Mouse (Mus musculus) MEL (cell line): ENCODE results near the gene C1rl. TPM values are rescaled to one million over a fixed set of nuclear protein-coding genes. Genes with fewer than 3 reads are reported as not detected.
A peak's percentile ranks its signal among the peaks of the same experiment; 100 is the strongest.

Experiments
- DNase-seq: peaks from one replicate; pipeline ENCODE4 v3.0.0; 2011; ENCODE audit warnings: low read depth, low spot score
- H3K27ac ChIP-seq: 2 replicates; pipeline ENCODE4 v1.5.1; 2012; ENCODE audit warnings: low read depth, mild to moderate bottlenecking, control low read depth, low read length, moderate library complexity; ENCODE audit not compliant: control insufficient read depth
- H3K27me3 ChIP-seq, 2 experiments: fragments of 150-350 bp in 1 of 2; sonication (generic) in 1 of 2; 2 replicates each; pipeline ENCODE4 v1.6.1; 2012; ENCODE audit warnings: low read length in 2 of 2, mild to moderate bottlenecking in 2 of 2, improper control_type of control experiment in 1 of 2, moderate library complexity in 1 of 2; ENCODE audit not compliant: insufficient read depth in 2 of 2, control insufficient read depth in 1 of 2
- H3K36me3 ChIP-seq, 2 experiments: 2 replicates each; pipeline ENCODE4 v1.6.1; 2012 to 2014; ENCODE audit warnings: low read length in 2 of 2, improper control_type of control experiment in 1 of 2, inconsistent platforms in 1 of 2, mild to moderate bottlenecking in 1 of 2; ENCODE audit not compliant: insufficient read depth in 2 of 2, control insufficient read depth in 1 of 2
- H3K4me1 ChIP-seq, 2 experiments: fragments of 150-350 bp in 1 of 2; sonication (generic) in 1 of 2; 2 replicates each; pipeline ENCODE4 v1.6.1; 2012; ENCODE audit warnings: low read length in 2 of 2, improper control_type of control experiment in 1 of 2, mild to moderate bottlenecking in 1 of 2; ENCODE audit not compliant: insufficient read depth in 2 of 2, control insufficient read depth in 1 of 2
- H3K4me3 ChIP-seq, 2 experiments: fragments of 150-350 bp in 1 of 2; sonication (generic) in 1 of 2; 2 replicates each; pipeline ENCODE4 v1.5.1; 2012; ENCODE audit warnings: low read depth in 2 of 2, low read length in 2 of 2, mild to moderate bottlenecking in 2 of 2, moderate library complexity in 2 of 2, control low read depth in 1 of 2, improper control_type of control experiment in 1 of 2; ENCODE audit not compliant: control insufficient read depth in 1 of 2, insufficient read depth in 1 of 2
- H3K79me2 ChIP-seq: 2 replicates; pipeline ENCODE4 v1.6.1; 2012; ENCODE audit warnings: mild to moderate bottlenecking, low read length, moderate library complexity; ENCODE audit not compliant: control insufficient read depth, poor library complexity, insufficient read depth
- H3K9ac ChIP-seq: 2 replicates; pipeline ENCODE4 v1.6.1; 2012; ENCODE audit warnings: low read depth, mild to moderate bottlenecking, control low read depth, low read length, moderate library complexity; ENCODE audit not compliant: control insufficient read depth, poor library complexity, severe bottlenecking
- H3K9me3 ChIP-seq: fragments of 150-350 bp; sonication (generic); replicated peaks from 2 replicates; pipeline ENCODE4 v1.6.1; 2012; ENCODE audit warnings: mild to moderate bottlenecking, low read length, improper control_type of control experiment, moderate library complexity; ENCODE audit not compliant: insufficient read depth
- BHLHE40 ChIP-seq: IDR thresholded peaks from 2 replicates; pipeline ENCODE4 v1.6.1; 2012; ENCODE audit warnings: low read depth, mild to moderate bottlenecking, inconsistent platforms, low read length, improper control_type of control experiment, borderline replicate concordance
- CHD1 ChIP-seq: IDR thresholded peaks from 2 replicates; pipeline ENCODE4 v1.6.1; 2012; ENCODE audit warnings: low read depth, mild to moderate bottlenecking, inconsistent platforms, low read length, improper control_type of control experiment
- CHD2 ChIP-seq: IDR thresholded peaks from 2 replicates; pipeline ENCODE4 v1.6.1; 2011; ENCODE audit warnings: low read length, improper control_type of control experiment
- CTCF ChIP-seq, 3 experiments: IDR thresholded peaks in 2 of 3; conservative IDR thresholded peaks in 1 of 3; 2 replicates each; pipeline ENCODE4 v1.5.1; 2011 to 2012; ENCODE audit warnings: low read length in 3 of 3, low read depth in 2 of 3, mild to moderate bottlenecking in 2 of 3, improper control_type of control experiment in 1 of 3, inconsistent platforms in 1 of 3, mixed read lengths in 1 of 3, moderate library complexity in 1 of 3; ENCODE audit not compliant: control insufficient read depth in 1 of 3, insufficient read depth in 1 of 3, poor library complexity in 1 of 3, severe bottlenecking in 1 of 3
- E2F4 ChIP-seq: IDR thresholded peaks from 2 replicates; pipeline ENCODE4 v1.6.1; 2011; ENCODE audit warnings: low read depth, low read length, improper control_type of control experiment, borderline replicate concordance
- ELF1 ChIP-seq: IDR thresholded peaks from 2 replicates; pipeline ENCODE4 v1.6.1; 2014; ENCODE audit warnings: low read depth, mild to moderate bottlenecking, inconsistent platforms, low read length, improper control_type of control experiment, moderate library complexity
- EP300 ChIP-seq, 2 experiments: IDR thresholded peaks; 2 replicates each; pipeline ENCODE4 v1.6.1; 2011; ENCODE audit warnings: improper control_type of control experiment in 2 of 2, low read length in 2 of 2, low read depth in 1 of 2, mild to moderate bottlenecking in 1 of 2
- GABPA ChIP-seq: IDR thresholded peaks from 2 replicates; pipeline ENCODE4 v1.6.1; 2012; ENCODE audit warnings: low read depth, mild to moderate bottlenecking, inconsistent platforms, low read length, improper control_type of control experiment, moderate library complexity
- GATA1 ChIP-seq: IDR thresholded peaks from 2 replicates; pipeline ENCODE4 v1.6.1; 2011; ENCODE audit warnings: low read depth, low read length, improper control_type of control experiment
- HCFC1 ChIP-seq: IDR thresholded peaks from 2 replicates; pipeline ENCODE4 v1.6.1; 2012; ENCODE audit warnings: low read depth, mild to moderate bottlenecking, inconsistent platforms, low read length, improper control_type of control experiment, moderate library complexity
- JUND ChIP-seq: IDR thresholded peaks from 2 replicates; pipeline ENCODE4 v1.6.1; 2011; ENCODE audit warnings: low read depth, mild to moderate bottlenecking, improper control_type of control experiment, low read length
- KAT2A ChIP-seq: conservative IDR thresholded peaks from 2 replicates; pipeline ENCODE4 v1.6.1; 2012; ENCODE audit warnings: low read depth, low read length, improper control_type of control experiment, inconsistent platforms
- MAFK ChIP-seq: IDR thresholded peaks from 2 replicates; pipeline ENCODE4 v1.6.1; 2011; ENCODE audit warnings: low read depth, mild to moderate bottlenecking, low read length, improper control_type of control experiment, borderline replicate concordance
- MAX ChIP-seq: IDR thresholded peaks from 2 replicates; pipeline ENCODE4 v1.6.1; 2011; ENCODE audit warnings: low read length, improper control_type of control experiment
- MAZ ChIP-seq: IDR thresholded peaks from 2 replicates; pipeline ENCODE4 v1.6.1; 2012; ENCODE audit warnings: low read depth, mild to moderate bottlenecking, inconsistent platforms, low read length, improper control_type of control experiment
- MEF2A ChIP-seq: IDR thresholded peaks from 2 replicates; pipeline ENCODE4 v1.6.1; 2014; ENCODE audit warnings: low read depth, mild to moderate bottlenecking, inconsistent platforms, low read length, improper control_type of control experiment; ENCODE audit not compliant: poor library complexity, insufficient replicate concordance, severe bottlenecking; ENCODE audit errors: extremely low read depth
- MXI1 ChIP-seq: IDR thresholded peaks from 2 replicates; pipeline ENCODE4 v1.6.1; 2011; ENCODE audit warnings: mild to moderate bottlenecking, low read depth, low read length, improper control_type of control experiment
- MYB ChIP-seq: IDR thresholded peaks from 2 replicates; pipeline ENCODE4 v1.6.1; 2011; ENCODE audit warnings: mild to moderate bottlenecking, low read depth, low read length, improper control_type of control experiment
- MYC ChIP-seq: IDR thresholded peaks from 2 replicates; pipeline ENCODE4 v1.6.1; 2011; ENCODE audit warnings: low read depth, mild to moderate bottlenecking, low read length, improper control_type of control experiment, moderate library complexity
- NELFE ChIP-seq: IDR thresholded peaks from 2 replicates; pipeline ENCODE4 v1.6.1; 2011; ENCODE audit warnings: low read depth, low read length, improper control_type of control experiment
- POLR2A ChIP-seq, 2 experiments: IDR thresholded peaks; 2 replicates each; pipeline ENCODE4 v1.6.1; 2011 to 2012; ENCODE audit warnings: low read length in 2 of 2, mild to moderate bottlenecking in 2 of 2, control low read depth in 1 of 2, improper control_type of control experiment in 1 of 2, low read depth in 1 of 2, moderate library complexity in 1 of 2; ENCODE audit not compliant: control insufficient read depth in 1 of 2, insufficient read depth in 1 of 2, poor library complexity in 1 of 2
- POLR2AphosphoS2 ChIP-seq: IDR thresholded peaks from 2 replicates; pipeline ENCODE4 v1.6.1; 2011; ENCODE audit warnings: low read length, improper control_type of control experiment
- POLR2AphosphoS5 ChIP-seq: IDR thresholded peaks from 2 replicates; pipeline ENCODE4 v1.6.1; 2012; ENCODE audit warnings: low read depth, borderline replicate concordance, mild to moderate bottlenecking, inconsistent platforms, low read length, moderate library complexity, mixed read lengths
- RCOR1 ChIP-seq: IDR thresholded peaks from 2 replicates; pipeline ENCODE4 v1.6.1; 2012; ENCODE audit warnings: low read depth, mild to moderate bottlenecking, inconsistent platforms, low read length, improper control_type of control experiment
- SIN3A ChIP-seq: IDR thresholded peaks from 2 replicates; pipeline ENCODE4 v1.6.1; 2012; ENCODE audit warnings: low read length, improper control_type of control experiment, inconsistent platforms
- SMC3 ChIP-seq: IDR thresholded peaks from 2 replicates; pipeline ENCODE4 v1.6.1; 2011; ENCODE audit warnings: low read depth, low read length, improper control_type of control experiment
- TAL1 ChIP-seq: IDR thresholded peaks from 2 replicates; pipeline ENCODE4 v1.6.1; 2012; ENCODE audit warnings: mild to moderate bottlenecking, inconsistent platforms, low read length, moderate library complexity, mixed read lengths
- TBP ChIP-seq: IDR thresholded peaks from 2 replicates; pipeline ENCODE4 v1.8.0; 2011; ENCODE audit warnings: low read depth, low read length, improper control_type of control experiment
- TCF12 ChIP-seq: IDR thresholded peaks from 2 replicates; pipeline ENCODE4 v1.6.1; 2014; ENCODE audit warnings: low read depth, mild to moderate bottlenecking, inconsistent platforms, low read length, improper control_type of control experiment, moderate library complexity
- UBTF ChIP-seq: IDR thresholded peaks from 2 replicates; pipeline ENCODE4 v1.6.1; 2012; ENCODE audit warnings: low read depth, mild to moderate bottlenecking, inconsistent platforms, low read length, improper control_type of control experiment, moderate library complexity, borderline replicate concordance; ENCODE audit not compliant: insufficient read depth
- USF1 ChIP-seq: IDR thresholded peaks from 2 replicates; pipeline ENCODE4 v1.6.1; 2014; ENCODE audit warnings: low read depth, mild to moderate bottlenecking, inconsistent platforms, low read length, improper control_type of control experiment, moderate library complexity
- USF2 ChIP-seq, 2 experiments: IDR thresholded peaks; 2 replicates each; pipeline ENCODE4 v1.6.1; 2011 to 2012; ENCODE audit warnings: improper control_type of control experiment in 2 of 2, low read length in 2 of 2, borderline replicate concordance in 1 of 2, inconsistent platforms in 1 of 2, low read depth in 1 of 2, mild to moderate bottlenecking in 1 of 2; ENCODE audit not compliant: insufficient read depth in 1 of 2
- ZC3H11A ChIP-seq: IDR thresholded peaks from 2 replicates; pipeline ENCODE4 v1.6.1; 2012; ENCODE audit warnings: low read depth, mild to moderate bottlenecking, inconsistent platforms, low read length, improper control_type of control experiment
- ZKSCAN1 ChIP-seq: IDR thresholded peaks from 2 replicates; pipeline ENCODE4 v1.6.1; 2012; ENCODE audit warnings: low read depth, mild to moderate bottlenecking, inconsistent platforms, low read length, improper control_type of control experiment, moderate library complexity
- ZMIZ1 ChIP-seq: IDR thresholded peaks from 2 replicates; pipeline ENCODE4 v1.6.1; 2012; ENCODE audit warnings: low read depth, mild to moderate bottlenecking, inconsistent platforms, low read length, improper control_type of control experiment, moderate library complexity
- polyA plus RNA-seq, 2 experiments: library from polyadenylated mRNA; stranded (reverse) in 1 of 2; unstranded in 1 of 2; fragments of >175 nt in 1 of 2; fragments of >200 nt in 1 of 2; gene quantifications; 2 replicates each; pipeline versions ENCODE4 v1.2.1 to v1.2.4; 2012; ENCODE audit warnings: low replicate concordance in 2 of 2, low read depth in 1 of 2; ENCODE audit not compliant: insufficient read length in 2 of 2, insufficient read depth in 1 of 2, missing spikeins in 1 of 2
- total RNA-seq: library from RNA; depleted of rRNA; stranded (reverse); fragments of 300-350 nt; gene quantifications from 2 replicates; pipeline ENCODE4 v1.2.3, GENCODE M21; 2012; rRNA removed

Gene C1rl
- total RNA-seq (0.98 and 1.2 TPM in 2 replicates), polyA plus RNA-seq (1 to 10 TPM in 1 of 2 experiments, not detected in 1; 2.6 TPM)

- peaks cover 3 to 19% of the 10 kb centered on the region in 2 experiments for H3K4me1 ChIP-seq
- H3K79me2 ChIP-seq, result no peaks in the 10 kb centered on the region
- no peaks in the 10 kb centered on the region for H3K27me3 ChIP-seq
- peak within 1 kb of the TSS; percentile 18; a peak in 3 of 4 replicates for H3K4me3 ChIP-seq
- peak; percentile 93 for DNase-seq
- H3K9me3 ChIP-seq, result no peaks in the 10 kb centered on the region
- H3K9ac ChIP-seq, result peak within 1 kb of the TSS; percentile 65
- peaks cover 0 to 7% of the 10 kb centered on the region in 2 experiments; a peak in 2 of 4 replicates for H3K36me3 ChIP-seq
- peak within 1 kb of the TSS; percentile 33 for H3K27ac ChIP-seq
- peak; percentile 96 for TF ChIP-seq SMC3
- TF ChIP-seq BHLHE40, result peak; percentile 83; the same call in 1 of the 2 replicates
- peak; percentile 64; the same call in 1 of the 2 replicates for TF ChIP-seq HCFC1
- TF ChIP-seq TCF12, result no peak
- no peak for TF ChIP-seq TAL1
- TF ChIP-seq RCOR1, result no peak
- no peak for TF ChIP-seq ZMIZ1
- TF ChIP-seq MAX, result peak; percentile 90
- peak; percentile 68 for TF ChIP-seq ZC3H11A
- TF ChIP-seq MAZ, result peak; percentile 50; the same call in 1 of the 2 replicates
- TF ChIP-seq GABPA, result no peak
- no peak for TF ChIP-seq POLR2AphosphoS5
- TF ChIP-seq JUND, result peak; percentile 62; the same call in 1 of the 2 replicates
- no peak for TF ChIP-seq CHD1
- no peak for TF ChIP-seq USF2 (IDR thresholded peaks at IDR 0.05; ENCODE audit: borderline replicate concordance in 1 of 2, insufficient read depth in 1 of 2, low read depth in 1 of 2, low read length in 2 of 2)
- TF ChIP-seq SIN3A, result peak; percentile 80
- no peak for TF ChIP-seq ELF1
- TF ChIP-seq UBTF, result no peak
- peak; percentile 95 for TF ChIP-seq MXI1
- no peak for TF ChIP-seq E2F4
- no peak for TF ChIP-seq MYB
- TF ChIP-seq TBP, result peak; percentile 53
- TF ChIP-seq MYC, result peak; percentile 97
- no peak for TF ChIP-seq ZKSCAN1
- TF ChIP-seq POLR2A (IDR thresholded peaks at IDR 0.05; ENCODE audit: control insufficient read depth in 1 of 2, insufficient read depth in 1 of 2, low read depth in 1 of 2, low read length in 2 of 2, poor library complexity in 1 of 2), result peak in 1 of 2 experiments; percentile 51; a peak in 2 of 4 replicates
- TF ChIP-seq EP300 (IDR thresholded peaks at IDR 0.05; ENCODE audit: low read depth in 1 of 2, low read length in 2 of 2), result no peak
- no peak for TF ChIP-seq KAT2A
- no peak for TF ChIP-seq POLR2AphosphoS2
- TF ChIP-seq CTCF (IDR thresholded peaks at IDR 0.05 in 2 of 3, conservative IDR thresholded peaks at IDR 0.05 in 1 of 3; ENCODE audit: control insufficient read depth in 1 of 3, insufficient read depth in 1 of 3, low read depth in 2 of 3, low read length in 3 of 3, poor library complexity in 1 of 3, severe bottlenecking in 1 of 3), result peak; percentile 76 to 92 (median 90)
- TF ChIP-seq MEF2A, result no peak
- no peak for TF ChIP-seq CHD2
- no peak for TF ChIP-seq MAFK
- peak; percentile 63 for TF ChIP-seq USF1
- peak; percentile 57 for TF ChIP-seq NELFE
- no peak for TF ChIP-seq GATA1
Observed at GRCm38 (mm10) chr6:124492842-124493561, at the start of gene C1rl. Gene C1rl, plus strand, starts transcription at chr6:124493113.
